Mouse (Mus musculus): ENCODE results near the gene Grik5. TPM values are rescaled to one million over a fixed set of nuclear protein-coding genes. Genes with fewer than 3 reads are reported as not detected.
A peak's percentile ranks its signal among the peaks of the same experiment; 100 is the strongest.

Grik5 gene
- polyA plus RNA-seq, 1 experiment from 2014 or later = 15.0 TPM

DNA sequence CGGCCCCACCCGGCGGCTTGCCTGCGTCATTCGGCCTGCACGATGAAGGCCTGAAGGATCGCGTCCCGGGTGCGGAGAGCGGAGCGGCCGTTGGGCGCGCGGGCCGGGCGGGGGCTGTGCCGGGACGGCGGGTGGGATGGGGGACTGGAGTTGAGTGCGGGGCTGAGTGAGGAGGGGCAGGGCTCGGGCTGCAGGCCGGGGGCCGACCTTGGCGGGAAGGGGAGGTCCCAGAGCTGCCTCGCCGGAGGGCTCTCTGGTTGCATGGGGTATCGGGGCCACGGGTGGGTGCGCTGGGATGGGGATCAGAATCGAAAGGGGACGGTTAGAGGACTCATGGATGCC lies 5.2 kb upstream of the Grik5 start:
- Histone ChIP-seq H3K4me1 (replicated peaks) (peaks cover 32% of the 10 kb centered on the region), H3K4me2 (peak overlapping the region; percentile 80), H3K27me3 (no peaks in the 10 kb centered on the region), H3K9ac (replicated peaks) (peak overlapping the region; percentile 92), H3K9me3 (no peaks in the 10 kb centered on the region), H3K36me3 (peaks cover 36% of the 10 kb centered on the region), H3K27ac (peak overlapping the region; percentile 97), H3K4me3 (replicated peaks) (peak overlapping the region; percentile 90)
- ATAC-seq (ENCODE audit: insufficient number of reproducible peaks, insufficient read depth, low FRiP score, low TSS enrichment, low read depth) = peak; percentile 50
- under 1% methylated on average over 33 of the region's 33 CpGs for WGBS

GRCm38 (mm10) chr7:25076663-25077413 lies 4.7 kb upstream of the Grik5 start:
- peak; percentile 98 for ATAC-seq (ENCODE audit: insufficient number of reproducible peaks, insufficient read depth, low FRiP score, low TSS enrichment, low read depth)
- Histone ChIP-seq H3K9me3 (no peaks in the 10 kb centered on the region), H3K4me3 (replicated peaks) (peak overlapping the region; percentile 90), H3K36me3 (peaks cover 31% of the 10 kb centered on the region), H3K27me3 (no peaks in the 10 kb centered on the region), H3K4me1 (replicated peaks) (peaks cover 32% of the 10 kb centered on the region), H3K4me2 (peak overlapping the region; percentile 80), H3K27ac (peak overlapping the region; percentile 97), H3K9ac (replicated peaks) (peak overlapping the region; percentile 92)
- under 1% methylated on average over 55 of the region's 56 CpGs for WGBS

GRCm38 (mm10) chr7:25076296-25076662 lies 4.1 kb upstream of the Grik5 start:
- Histone ChIP-seq H3K27me3 (no peaks in the 10 kb centered on the region), H3K9me3 (no peaks in the 10 kb centered on the region), H3K27ac (peak overlapping the region; percentile 93), H3K4me2 (peak overlapping the region; percentile 66), H3K9ac (replicated peaks) (peak overlapping the region; percentile 62), H3K36me3 (peaks cover 25% of the 10 kb centered on the region), H3K4me1 (replicated peaks) (peaks cover 33% of the 10 kb centered on the region), H3K4me3 (replicated peaks) (peak overlapping the region; percentile 90)
- WGBS = 20% methylated on average over 7 of the region's 7 CpGs
- ATAC-seq (ENCODE audit: insufficient number of reproducible peaks, insufficient read depth, low FRiP score, low TSS enrichment, low read depth) = no peak

DNA sequence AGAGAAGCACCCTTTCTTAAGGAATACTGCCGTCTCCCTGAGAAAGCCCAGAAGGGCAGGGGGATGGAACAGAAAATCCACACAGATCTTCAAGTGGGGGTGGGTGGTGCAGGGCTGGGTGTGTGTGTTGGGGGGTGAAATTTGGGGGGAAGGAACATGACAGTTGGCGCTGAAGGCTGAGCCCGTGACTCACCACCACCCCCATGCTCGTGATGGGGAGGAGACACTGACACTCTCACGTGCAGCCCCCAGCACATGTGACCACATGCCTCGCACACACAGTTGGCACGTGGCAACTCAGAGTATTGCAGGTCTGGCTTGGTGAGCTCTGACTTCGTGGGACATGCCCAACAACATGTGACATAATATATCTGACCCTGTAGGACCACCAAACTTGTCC lies 1.8 kb upstream of the Grik5 start:
- peak overlapping the region; percentile 91; the same call in 1 of the 2 replicates for H3K9ac ChIP-seq (replicated peaks)
- no peak for ATAC-seq (ENCODE audit: insufficient number of reproducible peaks, insufficient read depth, low FRiP score, low TSS enrichment, low read depth)
- H3K36me3 ChIP-seq = peaks cover 8% of the 10 kb centered on the region; the same call in 1 of the 2 replicates
- 84% methylated on average over 8 of the region's 8 CpGs for WGBS
- H3K4me3 ChIP-seq (replicated peaks) = peak overlapping the region; percentile 77; the same call in 1 of the 2 replicates
- no peaks in the 10 kb centered on the region for H3K27me3 ChIP-seq
- no peak overlapping the region for H3K4me2 ChIP-seq
- H3K9me3 ChIP-seq = no peaks in the 10 kb centered on the region
- H3K27ac ChIP-seq = peak overlapping the region; percentile 94
- H3K4me1 ChIP-seq (replicated peaks) = peaks cover 52% of the 10 kb centered on the region

DNA sequence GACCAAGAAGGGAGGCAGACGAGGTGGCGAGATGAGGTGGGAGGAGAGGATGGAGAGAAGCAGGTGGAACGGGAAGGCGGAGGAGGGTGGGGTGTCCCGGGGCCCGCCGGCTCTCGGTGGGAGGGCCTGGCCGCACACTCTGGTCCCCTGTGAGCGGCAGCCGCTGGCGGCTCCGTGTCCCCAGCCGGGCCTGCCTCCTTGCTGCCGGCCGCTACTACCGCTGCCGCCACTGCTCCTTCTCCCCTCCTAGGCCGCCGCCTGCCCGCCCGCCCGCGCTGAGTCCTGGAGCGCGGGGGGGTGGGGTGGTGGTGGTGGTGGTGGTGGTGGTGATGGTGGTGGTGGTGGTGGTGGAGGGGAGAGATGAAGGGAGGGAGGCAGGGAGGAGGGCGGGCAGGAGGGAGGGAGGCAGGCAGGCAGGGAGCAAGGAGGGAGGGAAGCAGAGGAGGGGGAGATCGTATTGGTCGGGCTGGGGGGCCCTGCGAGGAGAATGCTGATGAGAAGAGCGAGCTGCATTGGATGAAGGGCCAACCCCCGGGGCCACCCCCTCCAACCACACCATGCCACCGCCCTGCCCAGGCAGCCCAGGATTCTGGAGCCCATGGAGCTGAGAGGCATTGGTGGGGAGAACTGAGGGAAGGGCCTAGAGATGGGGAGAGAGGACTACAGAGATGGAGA lies 707 bp upstream of the Grik5 start:
- Histone ChIP-seq H3K4me2 (peak overlapping the region; percentile 94), H3K9me3 (no peaks in the 10 kb centered on the region), H3K9ac (replicated peaks) (peak overlapping the region; percentile 91), H3K4me1 (replicated peaks) (peaks cover 42% of the 10 kb centered on the region), H3K27me3 (no peaks in the 10 kb centered on the region), H3K27ac (peak overlapping the region; percentile 94), H3K36me3 (peaks cover 17% of the 10 kb centered on the region), H3K4me3 (replicated peaks) (peak overlapping the region; percentile 77)
- no peak for ATAC-seq (ENCODE audit: insufficient number of reproducible peaks, insufficient read depth, low FRiP score, low TSS enrichment, low read depth)
- WGBS = 0% methylated on average over 25 of the region's 33 CpGs

- Histone ChIP-seq H3K27ac (no peak overlapping the region), H3K27me3 (no peaks in the 10 kb centered on the region), H3K4me2 (no peak overlapping the region), H3K4me3 (replicated peaks) (no peak overlapping the region), H3K4me1 (replicated peaks) (peaks cover 31% of the 10 kb centered on the region), H3K9me3 (no peaks in the 10 kb centered on the region), H3K9ac (replicated peaks) (no peak overlapping the region), H3K36me3 (peaks cover 57% of the 10 kb centered on the region)
- 21% methylated on average over 2 of the region's 2 CpGs for WGBS
- no peak for ATAC-seq (ENCODE audit: insufficient number of reproducible peaks, insufficient read depth, low FRiP score, low TSS enrichment, low read depth)
Observed at GRCm38 (mm10) chr7:25068724-25069123, 3.4 kb downstream of the Grik5 start.

DNA sequence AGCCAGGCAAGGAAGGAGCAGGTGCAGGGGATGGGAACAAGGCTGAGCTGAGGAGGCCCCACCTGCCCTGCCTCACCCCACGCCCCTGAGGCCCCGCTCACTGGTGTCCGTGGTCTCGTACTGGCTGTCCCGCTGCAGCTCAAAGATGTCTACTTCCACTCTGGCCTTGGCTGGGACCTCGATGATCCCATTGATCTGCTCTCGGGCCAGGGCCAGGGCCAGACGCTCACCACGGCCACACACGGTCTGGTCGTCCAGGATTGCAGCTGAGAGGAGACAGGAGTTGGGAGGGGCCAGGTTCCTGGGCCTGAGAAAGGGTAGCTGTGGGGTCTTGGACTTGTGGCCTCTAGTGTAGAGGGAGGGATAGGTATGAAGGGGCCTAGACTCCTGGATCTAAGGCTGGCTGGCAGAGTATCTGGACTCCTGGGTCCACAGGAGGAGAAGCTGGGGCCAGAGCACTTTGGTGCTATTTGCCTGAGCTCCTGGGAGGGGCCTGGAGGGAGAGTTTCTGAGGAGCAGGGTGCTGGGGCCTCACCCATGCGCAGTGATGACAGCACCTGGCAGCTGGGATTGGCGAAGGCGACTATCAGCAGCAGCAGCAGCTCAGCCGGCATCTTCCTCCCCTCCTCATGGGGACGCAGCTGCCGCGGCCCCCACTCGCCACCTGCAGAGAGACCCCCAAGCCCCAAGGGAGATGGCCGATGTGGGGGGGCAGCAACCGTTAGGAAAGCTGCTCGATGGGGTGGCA lies 4.1 kb downstream of the Grik5 start:
- Histone ChIP-seq H3K27me3 (no peaks in the 10 kb centered on the region), H3K9me3 (no peaks in the 10 kb centered on the region), H3K9ac (replicated peaks) (0 out of 2 replicates have a peak overlapping the region, but pooled peaks have one; percentile 23), H3K27ac (no peak overlapping the region), H3K4me2 (no peak overlapping the region), H3K36me3 (peaks cover 64% of the 10 kb centered on the region), H3K4me1 (replicated peaks) (peaks cover 25% of the 10 kb centered on the region), H3K4me3 (replicated peaks) (no peak overlapping the region)
- ATAC-seq (ENCODE audit: insufficient number of reproducible peaks, insufficient read depth, low FRiP score, low TSS enrichment, low read depth) = no peak
- 88% methylated on average over 22 of the region's 22 CpGs for WGBS

- Histone ChIP-seq H3K9ac (replicated peaks) (no peak overlapping the region), H3K9me3 (no peaks in the 10 kb centered on the region), H3K4me1 (replicated peaks) (peaks cover 23% of the 10 kb centered on the region), H3K27me3 (no peaks in the 10 kb centered on the region), H3K4me3 (replicated peaks) (no peak overlapping the region), H3K4me2 (no peak overlapping the region), H3K27ac (no peak overlapping the region), H3K36me3 (peaks cover 71% of the 10 kb centered on the region)
- ATAC-seq (ENCODE audit: insufficient number of reproducible peaks, insufficient read depth, low FRiP score, low TSS enrichment, low read depth) = no peak
- WGBS = 70% methylated on average over 7 of the region's 7 CpGs
Observed at GRCm38 (mm10) chr7:25067338-25067737, 4.8 kb downstream of the Grik5 start.

DNA sequence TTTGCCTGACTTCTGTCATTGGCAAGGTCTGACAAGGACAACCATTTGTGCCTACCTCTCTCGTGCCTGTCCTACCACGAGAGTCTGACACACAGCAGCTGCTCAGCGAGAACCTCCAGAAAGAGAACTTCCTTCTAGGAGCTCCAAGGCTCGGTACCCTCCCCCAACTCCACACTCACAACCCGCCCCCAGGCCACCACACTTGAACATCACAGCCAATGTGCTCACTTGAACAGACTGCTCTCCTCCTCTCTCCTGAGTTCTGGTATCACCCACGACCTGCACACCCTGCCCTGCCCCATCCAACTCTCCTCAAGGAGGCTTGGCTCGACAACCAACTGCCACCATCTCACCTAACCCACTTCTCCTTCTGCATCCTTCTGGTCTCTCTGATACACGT lies 8.2 kb downstream of the Grik5 start:
- H3K4me2 ChIP-seq = no peak overlapping the region
- 84% methylated on average over 8 of the region's 8 CpGs for WGBS
- no peaks in the 10 kb centered on the region for H3K9me3 ChIP-seq
- peaks cover 98% of the 10 kb centered on the region for H3K36me3 ChIP-seq
- no peaks in the 10 kb centered on the region; the same call in 1 of the 2 replicates for H3K4me1 ChIP-seq (replicated peaks)
- no peaks in the 10 kb centered on the region for H3K27me3 ChIP-seq
- no peak overlapping the region for H3K9ac ChIP-seq (replicated peaks)
- no peak overlapping the region for H3K4me3 ChIP-seq (replicated peaks)
- ATAC-seq (ENCODE audit: insufficient number of reproducible peaks, insufficient read depth, low FRiP score, low TSS enrichment, low read depth) = no peak
- H3K27ac ChIP-seq = no peak overlapping the region

DNA sequence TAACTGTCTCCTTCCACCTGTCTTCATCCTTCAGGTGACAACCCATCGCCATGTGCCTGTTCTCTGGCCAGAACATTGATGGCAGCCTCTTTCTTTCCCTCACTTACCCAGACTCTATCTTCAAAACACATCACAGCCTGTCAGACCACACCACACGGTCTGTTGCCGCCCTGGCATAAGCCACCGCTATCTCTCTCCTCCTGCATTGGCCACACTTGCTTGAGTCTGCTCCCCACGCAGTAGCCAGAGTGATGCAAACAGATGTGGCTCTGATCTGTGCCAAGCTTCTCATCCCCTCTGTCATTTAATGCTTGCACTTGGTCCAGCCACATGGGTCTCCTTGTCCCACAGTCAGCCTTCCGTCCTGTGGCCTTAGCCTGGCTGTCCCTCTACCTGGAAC lies 8.8 kb downstream of the Grik5 start:
- H3K9me3 ChIP-seq = no peaks in the 10 kb centered on the region
- no peak overlapping the region for H3K4me3 ChIP-seq (replicated peaks)
- H3K27me3 ChIP-seq = no peaks in the 10 kb centered on the region
- no peaks in the 10 kb centered on the region for H3K4me1 ChIP-seq (replicated peaks)
- no peak overlapping the region for H3K4me2 ChIP-seq
- peaks cover 98% of the 10 kb centered on the region for H3K36me3 ChIP-seq
- WGBS = 94% methylated on average over 6 of the region's 6 CpGs
- H3K9ac ChIP-seq (replicated peaks) = no peak overlapping the region
- H3K27ac ChIP-seq = no peak overlapping the region
- no peak for ATAC-seq (ENCODE audit: insufficient number of reproducible peaks, insufficient read depth, low FRiP score, low TSS enrichment, low read depth)

- H3K27me3 ChIP-seq = no peaks in the 10 kb centered on the region
- no peak overlapping the region for H3K9ac ChIP-seq (replicated peaks)
- 0 out of 2 replicates have a peak, but pooled peaks cover 7% of the 10 kb centered on the region for H3K9me3 ChIP-seq
- H3K27ac ChIP-seq = no peak overlapping the region
- H3K4me2 ChIP-seq = no peak overlapping the region
- H3K36me3 ChIP-seq = peaks cover 98% of the 10 kb centered on the region
- no peak for ATAC-seq (ENCODE audit: insufficient number of reproducible peaks, insufficient read depth, low FRiP score, low TSS enrichment, low read depth)
- 94% methylated on average over 14 of the region's 14 CpGs for WGBS
- no peak overlapping the region for H3K4me3 ChIP-seq (replicated peaks)
- H3K4me1 ChIP-seq (replicated peaks) = no peaks in the 10 kb centered on the region
Observed at GRCm38 (mm10) chr7:25058836-25059235, 13.3 kb downstream of the Grik5 start.

Data from limb, embryonic 12.5 days (tissue).